8 mouse cellular contexts compared by ENCODE assay signal in the genomic region with DNA sequence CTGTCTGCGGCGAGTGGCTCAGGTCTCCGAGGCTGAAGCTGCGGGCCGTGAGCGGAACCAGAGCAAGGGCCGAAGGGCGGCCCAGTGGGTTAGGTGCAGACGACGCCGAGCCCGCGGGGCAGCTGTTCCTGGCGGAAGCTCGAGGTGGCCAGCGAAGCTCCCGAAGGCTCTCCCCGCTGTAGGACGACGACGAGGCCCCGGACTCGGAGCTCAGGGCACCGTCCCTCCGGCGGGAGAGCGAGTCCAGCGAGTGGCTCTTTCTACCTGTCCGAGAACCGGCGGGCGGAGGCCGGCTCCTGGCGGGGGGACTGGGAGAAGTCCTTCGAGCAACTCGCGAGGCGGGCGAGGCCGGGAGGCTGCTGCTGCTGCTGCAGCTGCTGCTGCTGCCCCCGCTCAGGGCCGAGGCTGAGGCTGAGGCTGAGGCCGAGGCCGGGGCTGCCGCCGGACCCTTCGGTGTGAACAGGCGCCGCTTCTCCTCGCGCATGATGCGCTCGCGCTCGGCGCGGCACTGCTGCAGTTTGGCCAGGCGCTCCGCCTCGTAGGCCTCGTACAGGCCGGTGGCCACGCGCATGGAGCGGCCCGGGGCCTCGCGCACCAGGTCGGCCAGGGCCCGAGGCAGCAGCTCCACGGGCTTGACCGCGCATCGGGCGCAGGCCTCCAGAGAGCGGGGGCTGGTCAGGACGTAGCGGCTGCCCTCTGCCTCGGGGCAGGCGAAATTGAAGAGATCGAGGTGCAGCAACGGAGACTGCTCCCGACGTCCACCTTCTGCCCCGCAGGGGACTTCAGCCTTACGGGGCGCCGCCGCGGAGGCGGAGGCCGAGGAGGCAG. TPM values are rescaled to one million over a fixed set of nuclear protein-coding genes. Genes with fewer than 3 reads are reported as not detected.
A peak's percentile ranks its signal among the peaks of the same experiment; 100 is the strongest.
DNase-seq lines count a peak whose midpoint lies in the region; ATAC-seq and TF ChIP-seq lines count a peak whose summit lies in the region.

No protein-coding gene starts in this region.

- H3K27ac ChIP-seq in brown adipose tissue, adult 24 weeks (replicated peaks; ENCODE audit: low read depth, low read length), result no peak overlapping the region
- peak overlapping the region; percentile 98 for H3K27ac ChIP-seq in forebrain, embryonic 13.5 days
- H3K27ac ChIP-seq in intestine, embryonic 14.5 days (ENCODE audit: low read depth), result no peak overlapping the region
- peak overlapping the region; percentile 98 for H3K27ac ChIP-seq in midbrain, embryonic 12.5 days (replicated peaks)

- H3K4me3 ChIP-seq in lung, adult 2 months (replicated peaks; ENCODE audit: extremely low read depth, low read depth, low read length), result peak overlapping the region; percentile 9
- H3K4me3 ChIP-seq in brown adipose tissue, adult 24 weeks (ENCODE audit: insufficient read depth, low read depth, low read length), result peak overlapping the region; percentile 68
- H3K4me3 ChIP-seq in forebrain, embryonic 13.5 days, result peak overlapping the region; percentile 71
- H3K4me3 ChIP-seq in intestine, embryonic 14.5 days (ENCODE audit: low read depth, low read length), result peak overlapping the region; percentile 54
- H3K4me3 ChIP-seq in midbrain, embryonic 12.5 days, result peak overlapping the region; percentile 69

- H3K36me3 ChIP-seq in forebrain, embryonic 13.5 days (ENCODE audit: poor library complexity, severe bottlenecking), result peaks cover 54% of the 10 kb centered on the region
- no peaks in the 10 kb centered on the region for H3K36me3 ChIP-seq in intestine, embryonic 14.5 days (ENCODE audit: control insufficient read depth, insufficient read depth, low read length)
- H3K36me3 ChIP-seq in midbrain, embryonic 12.5 days, result peaks cover 53% of the 10 kb centered on the region

- peak overlapping the region; percentile 94 for H3K9ac ChIP-seq in forebrain, embryonic 13.5 days
- peak overlapping the region; percentile 48 for H3K9ac ChIP-seq in intestine, embryonic 14.5 days (ENCODE audit: low read length)
- H3K9ac ChIP-seq in midbrain, embryonic 12.5 days (replicated peaks), result peak overlapping the region; percentile 90

- peak; percentile 62 for DNase-seq in lung, adult 2 months
- no peak for DNase-seq in lung, adult 18-20 months
- peak; percentile 86 for DNase-seq in intestine, embryonic 14.5 days (ENCODE audit: low spot score)
- DNase-seq in MN1 (ENCODE audit: low spot score), result no peak

- TF ChIP-seq CTCF in lung, adult 2 months (IDR thresholded peaks at IDR 0.05; ENCODE audit: insufficient read depth, low read length), result no peak

- H3K9me3 ChIP-seq in forebrain, embryonic 13.5 days (replicated peaks), result peaks cover 45% of the 10 kb centered on the region
- no peaks in the 10 kb centered on the region for H3K9me3 ChIP-seq in intestine, embryonic 14.5 days (ENCODE audit: control insufficient read depth, low read length)
- H3K9me3 ChIP-seq in midbrain, embryonic 12.5 days, result peaks cover 39% of the 10 kb centered on the region

- no peaks in the 10 kb centered on the region for H3K27me3 ChIP-seq in forebrain, embryonic 13.5 days
- peaks cover 66% of the 10 kb centered on the region for H3K27me3 ChIP-seq in intestine, embryonic 14.5 days (replicated peaks; ENCODE audit: control insufficient read depth, insufficient read depth, low read length)
- H3K27me3 ChIP-seq in midbrain, embryonic 12.5 days, result peaks cover 18% of the 10 kb centered on the region

- TF ChIP-seq POLR2A in lung, adult 2 months (IDR thresholded peaks at IDR 0.05; ENCODE audit: borderline replicate concordance, extremely low read depth, low read depth, low read length), result no peak

- peaks cover 3% of the 10 kb centered on the region for H3K4me1 ChIP-seq in lung, adult 2 months (ENCODE audit: control insufficient read depth, insufficient read depth, low read length)
- no peaks in the 10 kb centered on the region; the same call in 1 of the 2 replicates for H3K4me1 ChIP-seq in brown adipose tissue, adult 24 weeks (ENCODE audit: control insufficient read depth, insufficient read depth, insufficient read length, low read length)
- peaks cover 16% of the 10 kb centered on the region for H3K4me1 ChIP-seq in forebrain, embryonic 13.5 days
- H3K4me1 ChIP-seq in intestine, embryonic 14.5 days (replicated peaks; ENCODE audit: control insufficient read depth, insufficient read depth, low read length), result peaks cover 20% of the 10 kb centered on the region
- peaks cover 12% of the 10 kb centered on the region for H3K4me1 ChIP-seq in midbrain, embryonic 12.5 days

- ATAC-seq in forebrain, embryonic 13.5 days, result peak; percentile 2; the same call in 1 of the 2 replicates
- ATAC-seq in intestine, embryonic 14.5 days (replicated peaks; ENCODE audit: low FRiP score, low TSS enrichment, low read depth), result no peak
- ATAC-seq in midbrain, embryonic 12.5 days (ENCODE audit: low FRiP score, low read depth), result no peak
- ATAC-seq in granulocyte monocyte progenitor cell, adult 5-6 weeks (replicated peaks; ENCODE audit: poor library complexity, severe bottlenecking), result no peak

- WGBS in lung, adult 2 months, result 2% methylated on average over 92 of the region's 92 CpGs
- 48% methylated on average over 84 of the region's 92 CpGs for WGBS in forebrain, embryonic 13.5 days
- 5% methylated on average over 91 of the region's 92 CpGs for WGBS in intestine, embryonic 14.5 days
- WGBS in midbrain, embryonic 12.5 days, result 27% methylated on average over 85 of the region's 92 CpGs

- H3K4me2 ChIP-seq in forebrain, embryonic 13.5 days, result peak overlapping the region; percentile 70
- H3K4me2 ChIP-seq in intestine, embryonic 14.5 days (ENCODE audit: low read length), result peak overlapping the region; percentile 94
- H3K4me2 ChIP-seq in midbrain, embryonic 12.5 days (replicated peaks), result peak overlapping the region; percentile 61

RNA-seq across cellular contexts. Expression of gene Ccdc177, which starts 1.7 kb away (rescaled TPM):
- not detected in 2 replicates for polyA plus RNA-seq in lung, adult 2 months (2012; rRNA removed)
- polyA plus RNA-seq in brown adipose tissue, adult 24 weeks (2012; ENCODE audit: insufficient read depth, insufficient read length, missing spikeins), result not detected in 2 replicates
- 4.6 and 4.7 TPM in 2 replicates for polyA plus RNA-seq in forebrain, embryonic 13.5 days (2015; fragmentation: Nextera tagmentation; extraction: Ambion mirVana)
- 0.11 and 0.12 TPM in 2 replicates for polyA plus RNA-seq in intestine, embryonic 14.5 days (2014; fragmentation: Nextera tagmentation; extraction: Ambion mirVana)
- 7.8 and 9.7 TPM in 2 replicates for polyA plus RNA-seq in midbrain, embryonic 12.5 days (2016; fragmentation: Nextera tagmentation; extraction: Ambion mirVana)
- total RNA-seq in granulocyte monocyte progenitor cell, adult 5-6 weeks (2014; fragmentation: Nextera tagmentation), result 0.56 TPM in 1 of 2 replicates, not detected in the other
- total RNA-seq in granulocyte monocyte progenitor cell, adult 5-6 weeks (2017), result not detected in 2 replicates

RNA-seq across cellular contexts. Expression of gene Susd6, which starts 31.5 kb away (rescaled TPM):
- 83.3 and 102 TPM in 2 replicates for polyA plus RNA-seq in lung, adult 2 months (2012; rRNA removed)
- 12.1 and 13.8 TPM in 2 replicates for polyA plus RNA-seq in brown adipose tissue, adult 24 weeks (2012; ENCODE audit: insufficient read depth, insufficient read length, missing spikeins)
- 13.8 and 14.0 TPM in 2 replicates for polyA plus RNA-seq in forebrain, embryonic 13.5 days (2015; fragmentation: Nextera tagmentation; extraction: Ambion mirVana)
- 20.8 and 21.4 TPM in 2 replicates for polyA plus RNA-seq in intestine, embryonic 14.5 days (2014; fragmentation: Nextera tagmentation; extraction: Ambion mirVana)
- polyA plus RNA-seq in midbrain, embryonic 12.5 days (2016; fragmentation: Nextera tagmentation; extraction: Ambion mirVana), result 22.3 and 23.5 TPM in 2 replicates
- total RNA-seq in granulocyte monocyte progenitor cell, adult 5-6 weeks (2014; fragmentation: Nextera tagmentation), result 21.7 and 22.0 TPM in 2 replicates
- total RNA-seq in granulocyte monocyte progenitor cell, adult 5-6 weeks (2017), result 14.0 and 16.4 TPM in 2 replicates

Comparison
In these comparisons a context has a peak if more than half of its experiments do, and no peak if none do; other contexts are left out.
1. DNase-seq: peak in lung, adult 2 months (single experiment) and intestine, embryonic 14.5 days (single experiment); none in lung, adult 18-20 months (0 of 2) and MN1 (single experiment).
2. H3K4me3 ChIP-seq: peak in every context shown above with its lines; median percentile 71 in forebrain, embryonic 13.5 days; 69 in midbrain, embryonic 12.5 days; 68 in brown adipose tissue, adult 24 weeks; 54 in intestine, embryonic 14.5 days; 9 in lung, adult 2 months.
3. H3K27ac ChIP-seq: peak in forebrain, embryonic 13.5 days (single experiment) and midbrain, embryonic 12.5 days (single experiment); none in brown adipose tissue, adult 24 weeks (single experiment) and intestine, embryonic 14.5 days (single experiment).
4. Peak in every context shown above with its lines, with median percentiles within 50 percentile points of each other: H3K4me2 ChIP-seq and H3K9ac ChIP-seq.